Mouse (Mus musculus): ENCODE measurements around the gene Scly.

- no peak for TF ChIP-seq CTCF (IDR thresholded peaks at IDR 0.05; ENCODE audit: borderline replicate concordance, insufficient read depth, low read depth, low read length)
- no peak for TF ChIP-seq POLR2A (IDR thresholded peaks at IDR 0.05; ENCODE audit: borderline replicate concordance, insufficient read depth, low read length)
These were observed 2.6 kb upstream of the Scly start for GRCm38 (mm10) chr1:91295544-91295943.

Data from cerebellum, adult 2 months (tissue).